Mouse (Mus musculus): ENCODE data around the gene Grik3. TPM values are rescaled to one million over a fixed set of nuclear protein-coding genes. Genes with fewer than 3 reads are reported as not detected.

Grik3 gene
- polyA plus RNA-seq, 1 experiment from 2014 or later = 3.3 TPM

- no peak overlapping the region for H3K4me2 ChIP-seq (replicated peaks)
- H3K9me3 ChIP-seq = no peaks in the 10 kb centered on the region
- no peaks in the 10 kb centered on the region for H3K36me3 ChIP-seq
- H3K27me3 ChIP-seq (replicated peaks) = no peaks in the 10 kb centered on the region
- no peak overlapping the region for H3K27ac ChIP-seq
- H3K9ac ChIP-seq = no peak overlapping the region
- no peak for ATAC-seq (ENCODE audit: low FRiP score, low read depth)
- H3K4me1 ChIP-seq = no peaks in the 10 kb centered on the region
- WGBS = 7% methylated on average over 5 of the region's 5 CpGs
- no peak overlapping the region for H3K4me3 ChIP-seq
These were observed 272.6 kb downstream of the Grik3 start for GRCm38 (mm10) chr4:125763056-125763455.

Small RNA genes within 50 kb of the gene (microRNA-seq; reads per million reads assigned to microRNA genes)
- gene Mir692-2 = not detected
